Mouse (Mus musculus): ENCODE results near the gene Arhgap15. TPM values are rescaled to one million over a fixed set of nuclear protein-coding genes. Genes with fewer than 3 reads are reported as not detected.

The Arhgap15 gene
- total RNA-seq, 1 experiment from 2014 or later, result 1.5 TPM

- no peak for DNase-seq
Measured at GRCm38 (mm10) chr2:43931687-43932086, 183.1 kb downstream of the Arhgap15 start.

- no peak for DNase-seq
Measured at GRCm38 (mm10) chr2:43939196-43939595, 190.6 kb downstream of the Arhgap15 start.

- no peak for DNase-seq
Measured at GRCm38 (mm10) chr2:43945679-43946078, 197.1 kb downstream of the Arhgap15 start.

GRCm38 (mm10) chr2:43949775-43950492, 201.3 kb downstream of the Arhgap15 start:
- no peak for DNase-seq

- no peak for DNase-seq
Measured at GRCm38 (mm10) chr2:43950741-43951140, 202.1 kb downstream of the Arhgap15 start.

- DNase-seq, result no peak
Measured at GRCm38 (mm10) chr2:43959189-43959588, 210.6 kb downstream of the Arhgap15 start.

GRCm38 (mm10) chr2:43962466-43962865, 213.8 kb downstream of the Arhgap15 start:
- no peak for DNase-seq

GRCm38 (mm10) chr2:43968581-43968980, 220.0 kb downstream of the Arhgap15 start:
- DNase-seq, result peak; percentile 35

GRCm38 (mm10) chr2:43977732-43978131, 229.1 kb downstream of the Arhgap15 start:
- DNase-seq, result no peak

- DNase-seq, result no peak
Measured at GRCm38 (mm10) chr2:43978177-43979013, 229.8 kb downstream of the Arhgap15 start.

- no peak for DNase-seq
Measured at GRCm38 (mm10) chr2:43986066-43986465, 237.4 kb downstream of the Arhgap15 start.

- DNase-seq, result no peak
Measured at GRCm38 (mm10) chr2:43987919-43988318, 239.3 kb downstream of the Arhgap15 start.

GRCm38 (mm10) chr2:43989850-43990249, 241.2 kb downstream of the Arhgap15 start:
- DNase-seq, result no peak

- no peak for DNase-seq
Measured at GRCm38 (mm10) chr2:43992510-43992909, 243.9 kb downstream of the Arhgap15 start.

GRCm38 (mm10) chr2:44002454-44002853, 253.8 kb downstream of the Arhgap15 start:
- no peak for DNase-seq

GRCm38 (mm10) chr2:44010249-44010648, 261.6 kb downstream of the Arhgap15 start:
- no peak for DNase-seq

GRCm38 (mm10) chr2:44013388-44013787, 264.8 kb downstream of the Arhgap15 start:
- DNase-seq, result no peak

GRCm38 (mm10) chr2:44016720-44017119, 268.1 kb downstream of the Arhgap15 start:
- no peak for DNase-seq

- no peak for DNase-seq
Measured at GRCm38 (mm10) chr2:44017405-44018026, 268.9 kb downstream of the Arhgap15 start.

- no peak for DNase-seq
Measured at GRCm38 (mm10) chr2:44018033-44018432, 269.4 kb downstream of the Arhgap15 start.

- DNase-seq, result no peak
Measured at GRCm38 (mm10) chr2:44024704-44025103, 276.1 kb downstream of the Arhgap15 start.

- DNase-seq, result no peak
Measured at GRCm38 (mm10) chr2:44029035-44029715, 280.6 kb downstream of the Arhgap15 start.

All from adrenal gland, postnatal 14 days (tissue).